Mouse (Mus musculus): ENCODE data around the gene Cyp46a1. TPM values are rescaled to one million over a fixed set of nuclear protein-coding genes. Genes with fewer than 3 reads are reported as not detected.

The Cyp46a1 gene
- polyA plus RNA-seq, 1 experiment from 2014 or later = 1.0 TPM

- ATAC-seq = peak; percentile 11; the same call in 1 of the 2 replicates
- H3K4me2 ChIP-seq (replicated peaks; ENCODE audit: low read depth, low read length) = no peak overlapping the region
- TF ChIP-seq EP300 (IDR thresholded peaks at IDR 0.05) (no peak), CTCF (IDR thresholded peaks at IDR 0.05) (no peak)
Observed at GRCm38 (mm10) chr12:108386476-108387232, 52.5 kb downstream of the Cyp46a1 start.

GRCm38 (mm10) chr12:108389718-108390117, 55.5 kb downstream of the Cyp46a1 start:
- TF ChIP-seq CTCF (IDR thresholded peaks at IDR 0.05) (no peak), EP300 (IDR thresholded peaks at IDR 0.05) (no peak)
- Histone ChIP-seq H3K9ac (replicated peaks; ENCODE audit: low read depth) (no peak overlapping the region), H3K36me3 (ENCODE audit: insufficient read depth, low read length) (no peaks in the 10 kb centered on the region), H3K4me1 (ENCODE audit: insufficient read depth, low read depth, low read length) (peaks cover 11% of the 10 kb centered on the region; the same call in 1 of the 2 replicates), H3K4me2 (replicated peaks; ENCODE audit: low read depth, low read length) (no peak overlapping the region), H3K27me3 (replicated peaks; ENCODE audit: insufficient read depth, low read length) (no peaks in the 10 kb centered on the region), H3K4me3 (ENCODE audit: low read depth, low read length) (no peak overlapping the region), H3K9me3 (ENCODE audit: low read length) (no peaks in the 10 kb centered on the region), H3K27ac (ENCODE audit: low read length) (no peak overlapping the region)
- 57% methylated on average over 3 of the region's 3 CpGs for WGBS
- ATAC-seq (no peak), DNase-seq (ENCODE audit: low spot score) (no peak)

More at GRCm38 (mm10) chr12:108386476-108387232, 52.5 kb downstream of the Cyp46a1 start:
- WGBS = 40% methylated on average over 13 of the region's 13 CpGs
- H3K4me1 ChIP-seq (ENCODE audit: insufficient read depth, low read depth, low read length) = 0 out of 2 replicates have a peak, but pooled peaks cover 4% of the 10 kb centered on the region
- DNase-seq (ENCODE audit: low spot score) = no peak
- H3K9me3 ChIP-seq (ENCODE audit: low read length) = no peaks in the 10 kb centered on the region
- no peaks in the 10 kb centered on the region for H3K36me3 ChIP-seq (ENCODE audit: insufficient read depth, low read length)
- H3K27me3 ChIP-seq (replicated peaks; ENCODE audit: insufficient read depth, low read length) = no peaks in the 10 kb centered on the region
- H3K27ac ChIP-seq (ENCODE audit: low read length) = no peak overlapping the region
- no peak overlapping the region for H3K4me3 ChIP-seq (ENCODE audit: low read depth, low read length)
- no peak overlapping the region for H3K9ac ChIP-seq (replicated peaks; ENCODE audit: low read depth)

GRCm38 (mm10) chr12:108392254-108393044, 58.3 kb downstream of the Cyp46a1 start:
- Histone ChIP-seq H3K4me2 (replicated peaks; ENCODE audit: low read depth, low read length) (no peak overlapping the region), H3K9me3 (ENCODE audit: low read length) (no peaks in the 10 kb centered on the region), H3K4me1 (ENCODE audit: insufficient read depth, low read depth, low read length) (peaks cover 7% of the 10 kb centered on the region; the same call in 1 of the 2 replicates), H3K9ac (replicated peaks; ENCODE audit: low read depth) (no peak overlapping the region), H3K4me3 (ENCODE audit: low read depth, low read length) (no peak overlapping the region), H3K27ac (ENCODE audit: low read length) (no peak overlapping the region), H3K36me3 (ENCODE audit: insufficient read depth, low read length) (no peaks in the 10 kb centered on the region), H3K27me3 (replicated peaks; ENCODE audit: insufficient read depth, low read length) (no peaks in the 10 kb centered on the region)
- 62% methylated on average over 12 of the region's 12 CpGs for WGBS
- TF ChIP-seq EP300 (IDR thresholded peaks at IDR 0.05) (no peak), CTCF (IDR thresholded peaks at IDR 0.05) (no peak)
- no peak for DNase-seq (ENCODE audit: low spot score)
- no peak for ATAC-seq

GRCm38 (mm10) chr12:108393082-108393481, 58.9 kb downstream of the Cyp46a1 start:
- Histone ChIP-seq H3K27ac (ENCODE audit: low read length) (peak overlapping the region; percentile 55), H3K4me1 (ENCODE audit: insufficient read depth, low read depth, low read length) (peaks cover 7% of the 10 kb centered on the region; the same call in 1 of the 2 replicates), H3K9me3 (ENCODE audit: low read length) (no peaks in the 10 kb centered on the region), H3K9ac (replicated peaks; ENCODE audit: low read depth) (no peak overlapping the region), H3K27me3 (replicated peaks; ENCODE audit: insufficient read depth, low read length) (no peaks in the 10 kb centered on the region), H3K4me3 (ENCODE audit: low read depth, low read length) (no peak overlapping the region), H3K4me2 (replicated peaks; ENCODE audit: low read depth, low read length) (no peak overlapping the region), H3K36me3 (ENCODE audit: insufficient read depth, low read length) (no peaks in the 10 kb centered on the region)
- no peak for ATAC-seq
- TF ChIP-seq EP300 (IDR thresholded peaks at IDR 0.05) (no peak), CTCF (IDR thresholded peaks at IDR 0.05) (no peak)
- WGBS = 49% methylated on average over 4 of the region's 4 CpGs
- DNase-seq (ENCODE audit: low spot score) = no peak

- ATAC-seq (peak; percentile 94), DNase-seq (ENCODE audit: low spot score) (peak; percentile 87)
- Histone ChIP-seq H3K4me1 (ENCODE audit: insufficient read depth, low read depth, low read length) (peaks cover 7% of the 10 kb centered on the region; the same call in 1 of the 2 replicates), H3K4me3 (ENCODE audit: low read depth, low read length) (no peak overlapping the region), H3K9me3 (ENCODE audit: low read length) (no peaks in the 10 kb centered on the region), H3K4me2 (replicated peaks; ENCODE audit: low read depth, low read length) (no peak overlapping the region), H3K36me3 (ENCODE audit: insufficient read depth, low read length) (no peaks in the 10 kb centered on the region), H3K9ac (replicated peaks; ENCODE audit: low read depth) (no peak overlapping the region), H3K27me3 (replicated peaks; ENCODE audit: insufficient read depth, low read length) (no peaks in the 10 kb centered on the region), H3K27ac (ENCODE audit: low read length) (peak overlapping the region; percentile 55)
- 61% methylated on average over 4 of the region's 4 CpGs for WGBS
- TF ChIP-seq CTCF (IDR thresholded peaks at IDR 0.05) = no peak
- TF ChIP-seq EP300 (IDR thresholded peaks at IDR 0.05) = no peak
Observed at GRCm38 (mm10) chr12:108393637-108394036, 59.5 kb downstream of the Cyp46a1 start.
